Mouse (Mus musculus) heart, adult 18-20 months (tissue): ENCODE data around the gene Agpat1. TPM values are rescaled to one million over a fixed set of nuclear protein-coding genes. Genes with fewer than 3 reads are reported as not detected.
A peak's percentile ranks its signal among the peaks of the same experiment; 100 is the strongest.

ENCODE experiments used
- DNase-seq, 2 experiments: peaks; one replicate each; pipeline ENCODE4 v3.0.0; 2021 to 2022; ENCODE audit warnings: mixed read lengths in 1 of 2
- total RNA-seq, 2 experiments: library from RNA; stranded (reverse); gene quantifications; 2 replicates each; pipeline ENCODE4 v1.2.3; 2021

The Agpat1 gene
- total RNA-seq, 2 experiments from 2014 or later: 67.9 to 72.4 TPM

- DNase-seq: no peak
Observed at GRCm38 (mm10) chr17:34585877-34586771, 17.9 kb upstream of the Agpat1 start.

- peak; percentile 87 to 93 for DNase-seq
Observed at GRCm38 (mm10) chr17:34586796-34587422, 17.2 kb upstream of the Agpat1 start.

GRCm38 (mm10) chr17:34587423-34587811, 16.6 kb upstream of the Agpat1 start:
- peak; percentile 96 to 98 for DNase-seq

GRCm38 (mm10) chr17:34587814-34588213, 16.2 kb upstream of the Agpat1 start:
- no peak for DNase-seq

- no peak for DNase-seq
Observed at GRCm38 (mm10) chr17:34588767-34589166, 15.3 kb upstream of the Agpat1 start.

- no peak for DNase-seq
Observed at GRCm38 (mm10) chr17:34589206-34589605, 14.9 kb upstream of the Agpat1 start.

GRCm38 (mm10) chr17:34589681-34590101, 14.4 kb upstream of the Agpat1 start, which contains the start of gene Gpsm3:
Gene Gpsm3, plus strand, starts transcription at chr17:34589806.
- DNase-seq: peak; percentile 77 to 88

GRCm38 (mm10) chr17:34590154-34590987, 13.7 kb upstream of the Agpat1 start:
- DNase-seq: peak; percentile 30 to 43

GRCm38 (mm10) chr17:34591029-34591993, 12.8 kb upstream of the Agpat1 start, which contains the start of gene Pbx2:
Gene Pbx2, plus strand, starts transcription at chr17:34591266.
- DNase-seq: peak; percentile 41 to 56

- peak; percentile 91 for DNase-seq
Observed at GRCm38 (mm10) chr17:34591994-34592375, 12.1 kb upstream of the Agpat1 start.

GRCm38 (mm10) chr17:34592581-34593549, 11.2 kb upstream of the Agpat1 start:
- peak; percentile 36 to 55 for DNase-seq

- DNase-seq: no peak
Observed at GRCm38 (mm10) chr17:34593752-34594525, 10.1 kb upstream of the Agpat1 start.

GRCm38 (mm10) chr17:34596098-34596497, 8.0 kb upstream of the Agpat1 start:
- DNase-seq: no peak

- DNase-seq: no peak
Observed at GRCm38 (mm10) chr17:34597566-34598095, 6.4 kb upstream of the Agpat1 start, which contains the start of gene Ager. Gene Ager, plus strand, starts transcription at chr17:34597862.

GRCm38 (mm10) chr17:34599891-34600290, 4.2 kb upstream of the Agpat1 start:
- no peak for DNase-seq

GRCm38 (mm10) chr17:34601796-34602195, 2.3 kb upstream of the Agpat1 start:
- DNase-seq: no peak

- DNase-seq: peak; percentile 100
Observed at GRCm38 (mm10) chr17:34603375-34604060, 544 bp upstream of the Agpat1 start, which contains the start of gene Rnf5. Gene Rnf5, minus strand, starts transcription at chr17:34603690.
